Comparison of ENCODE assay signal across 8 mouse cellular contexts in the genomic region with DNA sequence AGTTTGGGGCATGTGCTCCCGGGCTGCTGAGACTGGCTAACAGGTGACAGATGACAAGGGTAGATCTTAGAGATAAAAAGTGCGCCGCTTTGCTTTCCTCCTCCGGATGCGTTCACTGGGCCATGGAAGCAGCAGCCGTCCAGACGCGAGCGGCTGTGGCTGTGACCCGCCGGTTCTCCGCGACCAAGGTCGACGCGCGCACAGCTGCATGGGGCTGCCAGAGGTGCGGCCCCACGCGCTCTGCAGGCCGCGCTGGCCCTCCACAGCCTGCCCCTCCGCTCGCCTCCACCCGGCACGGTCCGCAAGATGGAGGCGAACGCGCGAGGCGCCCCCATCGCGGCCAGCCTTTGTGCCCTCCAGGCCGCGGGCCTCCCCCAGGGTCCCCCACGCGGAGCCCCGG. TPM values are rescaled to one million over a fixed set of nuclear protein-coding genes. Genes with fewer than 3 reads are reported as not detected.
A peak's percentile ranks its signal among the peaks of the same experiment; 100 is the strongest.
DNase-seq lines count a peak whose midpoint lies in the region; ATAC-seq and TF ChIP-seq lines count a peak whose summit lies in the region.

No protein-coding gene starts in this region.

- under 1% methylated on average over 38 of the region's 39 CpGs for WGBS in hindbrain, embryonic 13.5 days
- 3% methylated on average over 39 of the region's 39 CpGs for WGBS in liver, postnatal 0 days (ENCODE audit: insufficient replicate concordance)

- peak overlapping the region; percentile 91 for H3K4me2 ChIP-seq in hindbrain, embryonic 13.5 days
- peak overlapping the region; percentile 94 for H3K4me2 ChIP-seq in liver, postnatal 0 days (ENCODE audit: low read depth, low read length)

- TF ChIP-seq CTCF in liver, postnatal 0 days (IDR thresholded peaks at IDR 0.05; ENCODE audit: low read depth), result no peak

- H3K27ac ChIP-seq in hindbrain, embryonic 13.5 days, result peak overlapping the region; percentile 91
- H3K27ac ChIP-seq in liver, postnatal 0 days (ENCODE audit: low read depth), result peak overlapping the region; percentile 81

- no peak for TF ChIP-seq EP300 in liver, postnatal 0 days (IDR thresholded peaks at IDR 0.05; ENCODE audit: low read depth)

- H3K27me3 ChIP-seq in hindbrain, embryonic 13.5 days, result no peaks in the 10 kb centered on the region
- H3K27me3 ChIP-seq in liver, postnatal 0 days (ENCODE audit: insufficient read depth, low read length), result no peaks in the 10 kb centered on the region

- H3K4me1 ChIP-seq in hindbrain, embryonic 13.5 days (replicated peaks), result peaks cover 36% of the 10 kb centered on the region
- H3K4me1 ChIP-seq in liver, postnatal 0 days (ENCODE audit: insufficient read depth), result peaks cover 19% of the 10 kb centered on the region

- peak; percentile 24 for DNase-seq in gastrocnemius, adult 18-20 months (ENCODE audit: low spot score)
- no peak for DNase-seq in gastrocnemius, postnatal 36 days
- peak; percentile 59 for DNase-seq in thymus, postnatal 0 days (ENCODE audit: low spot score)
- no peak for DNase-seq in thymus, postnatal 36 days
- DNase-seq in liver, postnatal 0 days, result no peak
- peak; percentile 79 for DNase-seq in testis, postnatal 14 days (ENCODE audit: low spot score)
- no peak for DNase-seq in spleen, postnatal 14 days (ENCODE audit: low spot score in 2 of 2)

- peak overlapping the region; percentile 97 for H3K9ac ChIP-seq in hindbrain, embryonic 13.5 days
- peak overlapping the region; percentile 77 for H3K9ac ChIP-seq in liver, postnatal 0 days (replicated peaks)

- H3K9me3 ChIP-seq in hindbrain, embryonic 13.5 days, result no peaks in the 10 kb centered on the region
- H3K9me3 ChIP-seq in liver, postnatal 0 days (ENCODE audit: low read length), result no peaks in the 10 kb centered on the region

- ATAC-seq in hindbrain, embryonic 13.5 days (ENCODE audit: low FRiP score), result peak; percentile 78
- ATAC-seq in liver, postnatal 0 days, result peak; percentile 60

- H3K4me3 ChIP-seq in hindbrain, embryonic 13.5 days, result peak overlapping the region; percentile 94
- H3K4me3 ChIP-seq in liver, postnatal 0 days (ENCODE audit: low read depth, low read length), result peak overlapping the region; percentile 79

- H3K36me3 ChIP-seq in hindbrain, embryonic 13.5 days, result peaks cover 11% of the 10 kb centered on the region
- no peaks in the 10 kb centered on the region for H3K36me3 ChIP-seq in liver, postnatal 0 days (replicated peaks; ENCODE audit: insufficient read depth, low read length)

- intact Hi-C loops in gastrocnemius, postnatal 36 days (cut with DNase I), result loop anchor here (5.0 to 10.0 kb wide), 3 partner anchors 47 to 386 kb away; partner anchors contain the start of gene Rab1a

RNA-seq across cellular contexts. Expression of gene Cep68, which starts 0.4 kb away (rescaled TPM):
- 10 to 100 TPM; 30.8 to 31.7 TPM for total RNA-seq in gastrocnemius, adult 18-20 months (2021)
- total RNA-seq in gastrocnemius, postnatal 36 days (2021), result 10 to 100 TPM; 26.9 to 30.0 TPM
- polyA plus RNA-seq in thymus, postnatal 0 days (2015; fragmentation: Nextera tagmentation; extraction: Ambion mirVana), result 16.6 and 18.1 TPM in 2 replicates
- polyA plus RNA-seq in hindbrain, embryonic 13.5 days (2015; fragmentation: Nextera tagmentation; extraction: Ambion mirVana), result 25.8 and 26.2 TPM in 2 replicates
- polyA plus RNA-seq in liver, postnatal 0 days (2015; fragmentation: Nextera tagmentation; extraction: Ambion mirVana), result 4.8 and 4.9 TPM in 2 replicates

RNA-seq across cellular contexts. Expression of gene Rab1a, which starts 47.6 kb away (rescaled TPM):
- 10 to 100 TPM; 80.0 to 89.6 TPM for total RNA-seq in gastrocnemius, adult 18-20 months (2021)
- total RNA-seq in gastrocnemius, postnatal 36 days (2021), result 10 to 100 TPM; 78.3 to 88.9 TPM
- polyA plus RNA-seq in thymus, postnatal 0 days (2015; fragmentation: Nextera tagmentation; extraction: Ambion mirVana), result 172 and 180 TPM in 2 replicates
- 307 and 313 TPM in 2 replicates for polyA plus RNA-seq in hindbrain, embryonic 13.5 days (2015; fragmentation: Nextera tagmentation; extraction: Ambion mirVana)
- polyA plus RNA-seq in liver, postnatal 0 days (2015; fragmentation: Nextera tagmentation; extraction: Ambion mirVana), result 141 and 143 TPM in 2 replicates

Comparison
In these comparisons a context has a peak if more than half of its experiments do, and no peak if none do; other contexts are left out.
1. DNase-seq: peak in gastrocnemius, adult 18-20 months (single experiment), thymus, postnatal 0 days (single experiment) and testis, postnatal 14 days (single experiment); none in gastrocnemius, postnatal 36 days (0 of 2), thymus, postnatal 36 days (0 of 2), liver, postnatal 0 days (single experiment) and spleen, postnatal 14 days (0 of 2).